Mouse (Mus musculus): ENCODE data around the gene Syn3.
"Not testable (repeated sequence)": the region's sequence is repeated elsewhere in the genome, so short reads cannot be mapped to it uniquely, and the experiment has no call there.

Gene Syn3

GRCm38 (mm10) chr10:86416806-86417205 is 81.9 kb downstream of the Syn3 start:
- no peak for DNase-seq

- DNase-seq = no peak
Measured at GRCm38 (mm10) chr10:86410868-86411267, 87.8 kb downstream of the Syn3 start.

DNA sequence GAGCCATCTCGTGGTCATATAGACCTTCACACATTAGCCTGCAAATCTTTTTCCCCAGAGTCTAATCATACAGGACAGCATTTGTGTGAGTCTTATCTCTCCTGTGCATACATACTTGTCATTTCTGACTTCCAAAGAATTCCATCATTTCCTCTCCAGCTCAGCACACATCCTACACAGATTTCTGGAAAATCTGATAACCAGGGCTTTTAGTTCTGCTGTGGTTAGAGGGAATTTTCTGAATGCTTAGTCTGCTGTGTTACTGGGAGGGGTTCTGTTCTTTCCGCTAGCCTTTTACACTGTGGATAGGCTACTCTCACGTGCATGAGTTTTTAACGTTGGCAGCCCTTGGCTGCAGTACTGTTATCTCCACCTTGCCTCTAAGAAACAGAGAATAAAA is 91.7 kb downstream of the Syn3 start:
- DNase-seq = no peak

GRCm38 (mm10) chr10:86398347-86398720 is 100.4 kb downstream of the Syn3 start:
- peak; percentile 33 to 66 for DNase-seq

- no peak for DNase-seq
Measured at GRCm38 (mm10) chr10:86397577-86398346, 100.9 kb downstream of the Syn3 start.

DNA sequence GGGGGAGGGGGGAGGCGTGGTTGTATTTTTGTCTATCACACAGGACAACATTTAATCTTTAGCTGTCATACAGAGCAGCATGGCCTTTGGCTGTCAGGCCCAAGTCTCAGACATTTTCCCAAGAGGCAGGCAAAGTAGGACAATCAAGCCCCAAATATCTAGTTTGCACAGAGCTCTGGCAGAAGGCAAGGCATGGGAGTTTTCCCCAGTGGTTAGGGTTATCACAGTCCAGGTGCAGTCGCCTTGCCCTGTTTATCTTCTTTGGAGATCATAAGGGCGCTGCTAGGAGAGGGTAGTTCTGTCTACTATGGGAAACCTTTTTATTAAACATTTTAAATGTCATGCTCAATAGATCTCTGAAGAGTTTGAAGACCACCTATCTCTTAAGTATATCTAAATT is 106.3 kb downstream of the Syn3 start:
- DNase-seq = no peak

GRCm38 (mm10) chr10:86389913-86390312 is 108.8 kb downstream of the Syn3 start:
- no peak for DNase-seq

GRCm38 (mm10) chr10:86389357-86389756 is 109.3 kb downstream of the Syn3 start:
- no peak for DNase-seq

DNA sequence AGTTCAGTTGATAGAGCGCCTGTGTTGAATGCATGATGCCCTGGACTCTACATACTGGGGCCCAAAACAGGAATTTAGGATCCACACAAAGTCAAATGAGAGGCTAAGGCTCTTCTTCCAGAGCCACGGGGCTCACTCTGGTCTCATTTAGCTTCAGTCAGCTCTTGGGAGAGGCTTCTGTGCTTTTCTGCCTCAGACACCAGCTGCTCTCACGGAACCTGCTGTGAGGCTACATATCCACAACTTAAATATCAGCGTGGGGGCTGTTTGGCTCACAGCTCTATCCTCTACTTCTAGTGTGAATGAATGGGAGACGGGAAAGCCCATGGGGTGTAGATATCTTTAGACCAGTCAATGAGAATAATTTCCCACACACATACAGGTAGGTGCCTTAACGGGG is 109.9 kb downstream of the Syn3 start:
- no peak for DNase-seq

DNA sequence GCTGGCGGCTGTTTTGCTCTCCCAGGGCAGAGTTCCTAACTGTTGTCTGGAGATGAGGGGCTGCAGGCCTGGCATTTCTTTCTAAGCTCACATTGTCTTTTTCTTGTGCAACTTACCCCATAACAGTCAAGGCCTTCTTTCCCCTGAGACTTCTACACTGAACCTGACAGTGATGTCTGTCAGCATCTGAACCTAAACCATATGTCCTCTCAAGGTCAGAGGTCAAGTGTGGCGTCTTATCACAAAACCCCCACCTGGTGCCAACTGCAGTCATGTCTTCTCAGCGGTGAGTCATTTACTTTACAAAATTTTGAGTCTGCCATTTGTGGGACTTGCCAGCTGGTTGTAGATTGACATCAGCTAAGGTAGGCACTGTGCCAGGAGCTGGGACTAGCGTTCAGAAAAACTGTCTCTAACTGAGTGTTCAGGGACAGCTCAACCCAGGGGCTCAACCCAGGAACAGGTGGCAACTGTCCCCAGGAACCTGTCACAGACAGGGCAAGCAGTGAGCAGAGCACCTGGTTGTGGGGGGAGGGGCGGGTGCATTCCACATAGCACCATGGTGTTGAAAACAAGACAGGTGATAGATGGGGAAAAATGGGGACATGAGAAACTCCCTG is 110.8 kb downstream of the Syn3 start:
- peak in 1 of 2 experiments; percentile 25 for DNase-seq

DNA sequence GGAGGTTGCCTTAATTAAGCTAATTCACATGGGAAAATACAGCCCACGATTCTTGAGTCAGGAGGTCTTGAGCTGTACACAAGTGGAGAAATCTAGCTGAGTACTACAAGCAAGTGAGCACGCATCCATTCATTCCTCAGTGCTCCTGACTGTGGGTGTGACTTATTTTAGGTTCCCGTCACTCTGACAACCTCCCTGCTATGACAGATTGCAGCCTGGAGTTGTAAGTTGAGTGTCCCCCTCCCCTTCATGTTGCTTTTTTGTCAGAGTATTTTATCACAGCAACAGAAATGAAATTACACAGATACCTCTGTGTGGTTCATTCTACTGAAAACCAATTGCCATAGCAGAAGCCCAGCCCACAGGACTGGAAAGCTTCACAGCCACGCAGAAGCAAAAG is 112.5 kb downstream of the Syn3 start:
- no peak for DNase-seq

DNA sequence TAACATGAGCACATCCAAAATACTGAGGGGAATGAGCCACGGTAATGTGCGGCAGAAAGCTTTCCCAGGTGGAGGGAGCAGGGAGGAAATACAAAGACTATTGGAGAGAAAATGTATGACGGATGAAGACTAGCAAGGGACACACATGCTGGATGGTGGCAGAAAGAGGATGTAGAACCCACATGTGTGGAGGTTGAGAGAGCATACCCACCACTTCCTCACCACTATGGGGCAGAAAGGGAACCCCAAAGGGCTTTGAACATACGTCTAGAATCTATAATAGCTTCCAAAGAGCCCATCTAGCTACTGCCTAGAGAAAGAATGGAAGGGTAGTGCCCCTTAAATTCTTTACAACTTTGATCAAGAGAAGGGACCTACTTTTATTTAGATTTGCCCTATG is 113.0 kb downstream of the Syn3 start:
- no peak for DNase-seq

DNA sequence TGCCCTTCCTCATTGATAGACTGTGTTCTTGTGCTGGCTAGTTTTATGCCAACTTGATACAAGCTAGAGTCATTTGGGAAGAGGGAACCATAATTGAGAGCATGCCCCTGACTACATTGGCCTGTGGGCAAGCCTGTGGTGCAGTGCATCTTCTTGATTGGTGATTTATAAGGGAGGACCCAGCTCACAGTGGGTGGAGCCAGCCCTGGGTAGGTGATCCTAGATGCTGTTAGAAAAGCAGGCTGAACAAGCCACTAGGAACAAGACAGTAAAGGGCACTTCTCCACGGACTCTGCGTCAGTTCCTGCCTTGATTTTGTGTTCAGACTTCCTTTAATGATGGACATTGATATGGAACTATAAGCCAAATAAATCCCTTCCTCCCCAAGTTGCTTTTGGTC is 114.0 kb downstream of the Syn3 start:
- DNase-seq = no peak

DNA sequence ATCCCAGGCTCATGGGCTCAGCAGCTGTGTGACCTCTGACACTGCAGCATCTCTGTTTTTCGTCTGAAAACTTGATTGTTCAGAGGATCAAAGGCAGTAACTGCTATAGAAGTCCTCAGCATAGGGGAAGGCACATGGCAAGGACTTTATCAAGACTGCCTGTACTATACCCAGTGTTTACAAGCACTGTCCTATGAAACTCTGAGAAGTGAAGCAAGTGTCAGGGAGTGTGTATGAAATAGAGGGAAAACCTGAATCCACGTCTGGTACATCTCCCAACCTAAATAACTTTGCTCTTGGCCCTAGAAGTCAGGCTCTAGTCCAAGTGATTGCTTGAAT is 116.8 kb downstream of the Syn3 start:
- DNase-seq = no peak

- no peak for DNase-seq
Measured at GRCm38 (mm10) chr10:86381150-86381921, 117.4 kb downstream of the Syn3 start.

DNA sequence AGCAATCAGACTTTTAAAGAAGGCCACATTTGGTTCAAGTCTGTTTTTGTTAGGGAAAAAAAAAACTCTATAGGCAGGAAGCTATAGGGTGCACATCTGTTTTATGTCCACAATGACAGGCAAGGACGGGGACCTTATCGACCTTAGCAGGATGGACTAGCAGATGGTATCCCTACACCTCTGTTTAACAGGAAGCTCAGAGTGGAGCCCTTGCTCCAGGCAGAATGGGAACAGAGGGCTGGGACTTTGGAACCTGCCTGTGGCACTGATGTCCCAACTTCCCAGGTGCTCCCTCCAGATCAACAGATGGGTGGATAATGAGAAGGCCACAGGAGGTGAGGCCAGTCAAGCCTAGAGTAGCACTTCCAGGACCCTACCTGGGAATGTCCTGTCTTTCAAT is 118.1 kb downstream of the Syn3 start:
- no peak for DNase-seq

- not testable (repeated sequence) for DNase-seq
Measured at GRCm38 (mm10) chr10:86378803-86379202, 119.9 kb downstream of the Syn3 start.

DNA sequence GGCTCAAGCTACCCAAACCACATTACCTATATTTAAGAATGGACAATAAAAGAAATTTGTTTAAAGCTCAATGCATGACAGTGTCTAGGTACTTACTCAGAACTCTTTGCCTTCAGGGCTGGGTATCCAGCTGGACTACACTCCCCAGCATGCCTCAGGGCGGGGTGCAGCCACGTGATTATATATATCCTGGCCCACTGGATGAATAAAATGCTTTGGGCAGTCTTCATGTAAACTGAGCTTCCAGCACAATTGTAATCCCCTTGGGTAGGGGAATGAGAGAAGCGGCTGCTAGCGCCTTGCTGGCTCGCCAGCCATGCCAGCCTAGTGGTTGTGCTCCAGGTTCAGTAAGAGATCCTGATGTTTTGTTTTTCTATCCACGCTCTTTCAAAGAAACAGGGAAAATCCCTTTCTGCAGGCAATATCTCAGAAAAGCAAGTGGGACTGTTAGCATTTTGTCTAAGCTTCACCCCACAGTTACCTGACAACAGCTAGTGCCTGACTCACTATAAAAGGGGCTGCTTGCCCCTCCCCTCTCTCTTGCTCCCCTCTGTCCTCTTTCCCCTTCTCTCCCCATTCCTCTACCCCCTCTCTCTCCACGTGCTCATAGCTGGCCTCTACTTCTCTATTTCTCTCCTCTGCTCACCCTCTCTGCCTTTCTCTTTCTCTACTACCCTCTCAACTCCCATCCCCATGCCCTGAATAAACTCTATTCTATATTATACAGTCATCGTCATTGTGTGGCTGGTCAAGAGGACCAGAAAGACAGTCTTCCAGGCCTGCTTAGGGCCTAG is 122.1 kb downstream of the Syn3 start:
- DNase-seq = no peak

DNA sequence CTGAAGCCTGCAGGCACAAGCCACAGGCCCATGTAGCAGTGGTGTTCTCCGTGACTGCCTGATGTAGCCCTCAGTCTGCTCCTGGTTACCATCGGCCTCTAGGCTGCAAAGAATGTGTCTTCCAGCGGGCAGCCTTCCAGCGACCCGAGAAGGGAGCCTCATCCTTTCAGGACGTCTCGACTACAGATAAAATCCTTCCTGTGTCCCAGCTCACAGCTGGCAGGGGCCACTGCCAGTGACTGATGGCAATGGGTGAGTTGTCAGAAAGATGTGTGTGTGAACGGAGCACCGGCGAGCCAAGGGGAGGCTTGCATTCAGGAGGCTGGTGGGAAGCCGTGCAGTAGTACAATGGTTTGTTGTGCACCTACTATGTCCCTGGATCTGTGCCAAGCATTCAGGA is 122.8 kb downstream of the Syn3 start:
- DNase-seq = peak; percentile 45 to 52

- DNase-seq = no peak
Measured at GRCm38 (mm10) chr10:86374061-86374460, 124.6 kb downstream of the Syn3 start.

- no peak for DNase-seq
Measured at GRCm38 (mm10) chr10:86371561-86371960, 127.1 kb downstream of the Syn3 start.

DNA sequence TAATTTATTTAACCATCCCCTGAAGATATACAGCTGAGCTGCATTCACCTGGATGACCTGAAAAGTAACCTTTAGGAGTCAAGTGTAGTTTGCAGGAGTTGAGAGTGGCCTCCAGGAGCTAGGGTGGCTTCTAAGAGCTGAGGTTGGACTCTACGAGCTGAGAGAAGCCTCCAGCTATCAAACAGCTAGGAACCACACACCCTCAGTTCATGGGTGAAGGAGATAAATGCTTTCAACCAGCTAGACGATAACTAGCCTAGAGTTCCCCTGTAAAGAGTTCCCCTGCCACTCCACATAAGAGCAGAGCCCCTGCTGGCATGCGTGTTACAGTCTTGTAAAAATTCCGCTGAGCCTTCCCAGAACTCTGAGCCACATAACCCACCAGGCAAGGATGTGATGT is 129.3 kb downstream of the Syn3 start:
- no peak for DNase-seq

- DNase-seq = peak; percentile 61 to 79
Measured at GRCm38 (mm10) chr10:86368811-86369210, 129.9 kb downstream of the Syn3 start.

All from kidney, adult 8-10 months (tissue).